Mouse (Mus musculus) left cerebral cortex, postnatal 36 days (tissue): ENCODE results near the gene Smc3. TPM values are rescaled to one million over a fixed set of nuclear protein-coding genes. Genes with fewer than 3 reads are reported as not detected.

ENCODE experiments used
- DNase-seq, 2 experiments: peaks; one replicate each; pipeline ENCODE4 v3.0.0; 2021 to 2022; ENCODE audit warnings: low spot score in 2 of 2, mixed read lengths in 1 of 2
- intact Hi-C: fragments of 180-260 bp; cut with DNase I; formaldehyde crosslinking; loops from one replicate; pipeline ENCODE4 v1.15.1; 2025
- total RNA-seq, 2 experiments: library from RNA; stranded (reverse); gene quantifications; 2 replicates each; pipeline ENCODE4 v1.2.3; 2021

Gene Smc3
- total RNA-seq, 2 experiments from 2014 or later, result 32.5 to 40.1 TPM

GRCm38 (mm10) chr19:53679194-53679593, 79.0 kb downstream of the Smc3 start:
- no peak for DNase-seq
- intact Hi-C loops, result no loop called here

- intact Hi-C loops, result no loop called here
- no peak for DNase-seq
Measured at GRCm38 (mm10) chr19:53679981-53680380, 79.8 kb downstream of the Smc3 start.

DNA sequence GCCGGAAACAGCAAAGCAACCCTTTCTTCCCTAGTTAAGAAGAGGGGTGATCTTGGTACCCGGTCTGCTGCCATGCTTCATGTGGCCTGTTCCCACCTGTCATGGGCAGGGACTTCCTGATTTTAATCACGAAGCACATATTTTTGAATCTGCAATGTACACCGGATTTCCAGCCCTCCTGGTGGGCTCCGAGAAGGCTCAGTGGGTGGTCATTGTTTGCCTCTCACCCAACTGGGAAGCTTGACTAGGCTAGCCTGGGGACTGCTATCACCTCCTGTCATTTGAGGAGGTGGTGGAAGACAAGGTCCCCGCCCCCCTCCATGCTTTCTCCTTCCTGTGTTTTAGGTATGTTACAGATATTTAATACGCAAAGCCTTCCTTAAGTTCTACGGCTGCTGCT, 82.2 kb downstream of the Smc3 start:
- no peak for DNase-seq
- intact Hi-C loops, result no loop called here

GRCm38 (mm10) chr19:53687592-53687991, 87.4 kb downstream of the Smc3 start:
- DNase-seq, result no peak
- intact Hi-C loops, result no loop called here

DNA sequence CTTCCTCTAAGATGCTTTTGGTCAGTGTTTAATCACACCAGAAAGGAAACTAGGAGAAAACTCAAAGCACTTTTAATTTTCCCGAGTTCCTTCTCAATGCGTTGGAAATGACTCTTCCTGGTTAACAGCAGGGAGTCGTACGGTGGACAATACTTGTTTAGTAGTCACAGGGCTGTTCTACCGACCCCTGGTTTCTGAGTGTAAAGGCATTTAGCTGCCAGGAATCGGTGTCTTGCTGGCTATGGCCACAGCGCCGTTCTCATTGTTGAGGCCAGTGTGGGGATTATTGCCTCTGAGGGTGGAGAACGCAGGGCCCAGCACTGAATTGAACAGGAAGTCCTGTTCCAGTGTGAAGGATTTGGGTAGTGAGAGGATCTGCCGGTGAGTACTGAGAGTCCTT, 90.6 kb downstream of the Smc3 start:
- no peak for DNase-seq
- intact Hi-C loops, result no loop called here

DNA sequence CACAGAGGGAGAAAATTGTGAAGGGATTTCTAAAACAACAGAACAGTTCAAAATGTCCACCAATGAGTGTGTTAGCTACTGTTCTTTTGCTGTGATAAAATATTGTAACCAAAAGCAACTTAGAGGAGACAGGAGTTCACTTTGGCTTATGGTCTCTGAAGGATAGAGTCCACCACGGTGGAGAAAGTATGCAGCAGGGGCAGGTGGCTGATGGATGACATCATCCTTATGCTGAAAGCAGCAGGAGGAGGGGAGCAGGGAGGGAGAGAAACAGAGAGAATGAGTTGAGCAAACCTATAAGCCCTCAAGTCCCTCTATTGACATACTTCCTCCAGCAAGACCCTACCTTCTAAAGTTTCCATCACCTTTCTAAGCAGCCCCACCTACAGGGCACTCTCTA, 93.8 kb downstream of the Smc3 start:
- intact Hi-C loops, result no loop called here
- no peak for DNase-seq

Other genes starting within 250 kb of the Smc3 start
- not detected for gene Gm10197, start 228.6 kb upstream of the Smc3 start, total RNA-seq
- gene Smndc1, start 209.8 kb upstream of the Smc3 start, total RNA-seq, result 10 to 100 TPM; 33.2 to 40.5 TPM
- gene Dusp5, start 71.3 kb upstream of the Smc3 start, total RNA-seq, result 10 to 100 TPM in 1 of 2 experiments, 1 to 10 TPM in 1; 7.7 to 13.0 TPM
- 10 to 100 TPM; 38.8 to 46.6 TPM for gene Nutf2-ps1, start 11.3 kb upstream of the Smc3 start, total RNA-seq
- gene Rbm20, start 76.9 kb downstream of the Smc3 start, total RNA-seq, result 1 to 10 TPM; 4.4 to 5.2 TPM